Mouse (Mus musculus): ENCODE measurements around the gene Lmx1b. TPM values are rescaled to one million over a fixed set of nuclear protein-coding genes. Genes with fewer than 3 reads are reported as not detected.

Gene Lmx1b
- total RNA-seq, 2 experiments from 2014 or later = 0.07 to 0.18 TPM

- DNase-seq = no peak
Measured at GRCm38 (mm10) chr2:33630081-33631021, 10.0 kb downstream of the Lmx1b start.

GRCm38 (mm10) chr2:33629641-33630040 lies 10.7 kb downstream of the Lmx1b start:
- DNase-seq = no peak

- no peak for DNase-seq
Measured at GRCm38 (mm10) chr2:33628791-33629190, 11.5 kb downstream of the Lmx1b start.

- no peak for DNase-seq
Measured at GRCm38 (mm10) chr2:33627058-33627375, 13.3 kb downstream of the Lmx1b start.

- DNase-seq = no peak
Measured at GRCm38 (mm10) chr2:33626262-33627057, 13.9 kb downstream of the Lmx1b start.

GRCm38 (mm10) chr2:33617670-33618069 lies 22.6 kb downstream of the Lmx1b start:
- no peak for DNase-seq

- peak; percentile 54 to 68 for DNase-seq
Measured at GRCm38 (mm10) chr2:33616411-33616843, 23.9 kb downstream of the Lmx1b start.

GRCm38 (mm10) chr2:33615843-33616344 lies 24.4 kb downstream of the Lmx1b start:
- DNase-seq = no peak

- no peak for DNase-seq
Measured at GRCm38 (mm10) chr2:33605487-33606256, 34.6 kb downstream of the Lmx1b start.

- DNase-seq = no peak
Measured at GRCm38 (mm10) chr2:33604846-33605486, 35.3 kb downstream of the Lmx1b start.

- DNase-seq = no peak
Measured at GRCm38 (mm10) chr2:33600520-33600919, 39.8 kb downstream of the Lmx1b start.

GRCm38 (mm10) chr2:33597384-33597783 lies 42.9 kb downstream of the Lmx1b start:
- no peak for DNase-seq

GRCm38 (mm10) chr2:33595085-33595423 lies 45.3 kb downstream of the Lmx1b start:
- no peak for DNase-seq

- no peak for DNase-seq
Measured at GRCm38 (mm10) chr2:33594181-33595084, 45.9 kb downstream of the Lmx1b start.

GRCm38 (mm10) chr2:33592931-33593555 lies 47.3 kb downstream of the Lmx1b start:
- DNase-seq = no peak

GRCm38 (mm10) chr2:33589280-33589679 lies 51.0 kb downstream of the Lmx1b start:
- no peak for DNase-seq

- no peak for DNase-seq
Measured at GRCm38 (mm10) chr2:33584937-33585910, 55.1 kb downstream of the Lmx1b start.

- no peak for DNase-seq
Measured at GRCm38 (mm10) chr2:33583761-33584160, 56.5 kb downstream of the Lmx1b start.

- DNase-seq = no peak
Measured at GRCm38 (mm10) chr2:33583317-33583716, 57.0 kb downstream of the Lmx1b start.

Data from layer of hippocampus, postnatal 36 days (tissue).